Mouse (Mus musculus) midbrain, embryonic 13.5 days (tissue): ENCODE data around the gene Pgm2. TPM values are rescaled to one million over a fixed set of nuclear protein-coding genes. Genes with fewer than 3 reads are reported as not detected.

Experiments
- ATAC-seq: fragments of 200-750 bp; cut with Nextera tagmentation; 2 replicates; pipeline ENCODE4 v1.8.0; 2017; ENCODE audit warnings: mild to moderate bottlenecking, moderate TSS enrichment, moderate library complexity
- H3K27ac ChIP-seq: fragments of 300-500 bp; sonication (generic); 2 replicates; pipeline ENCODE4 v1.5.1; 2015; ENCODE audit warnings: inconsistent platforms, mild to moderate bottlenecking, moderate library complexity
- H3K27me3 ChIP-seq: fragments of 300-500 bp; sonication (generic); 2 replicates; pipeline ENCODE4 v1.6.1; 2015; ENCODE audit warnings: mild to moderate bottlenecking, inconsistent platforms
- H3K36me3 ChIP-seq: fragments of 300-500 bp; sonication (generic); 2 replicates; pipeline ENCODE4 v1.6.1; 2015; ENCODE audit warnings: mild to moderate bottlenecking, inconsistent platforms
- H3K4me1 ChIP-seq: fragments of 300-500 bp; sonication (generic); replicated peaks from 2 replicates; pipeline ENCODE4 v1.6.1; 2015; ENCODE audit warnings: inconsistent platforms
- H3K4me2 ChIP-seq: fragments of 300-500 bp; sonication (generic); replicated peaks from 2 replicates; pipeline ENCODE4 v1.6.1; 2015; ENCODE audit warnings: moderate library complexity, mild to moderate bottlenecking, inconsistent platforms
- H3K4me3 ChIP-seq: fragments of 300-500 bp; sonication (generic); replicated peaks from 2 replicates; pipeline ENCODE4 v1.5.1; 2015; ENCODE audit warnings: mild to moderate bottlenecking, inconsistent platforms
- H3K9ac ChIP-seq: fragments of 300-500 bp; sonication (generic); replicated peaks from 2 replicates; pipeline ENCODE4 v1.6.1; 2015; ENCODE audit warnings: mild to moderate bottlenecking, inconsistent platforms
- H3K9me3 ChIP-seq: fragments of 300-500 bp; sonication (generic); 2 replicates; pipeline ENCODE4 v1.6.1; 2016; ENCODE audit warnings: mild to moderate bottlenecking, inconsistent platforms
- WGBS: fragments of 180-500 bp; shearing (Covaris S2); methylation state at CpG from one replicate; pipeline ENCODE4 v1.1.7; 2015; 5-methylcytosine and 5-hydroxymethylcytosine counted together
- polyA plus RNA-seq: library from polyadenylated mRNA; unstranded; fragments of >200 nt; fragmentation: Nextera tagmentation; extraction: Ambion mirVana; gene quantifications from 2 replicates; pipeline ENCODE4 v1.2.1, GENCODE M21; 2015

The Pgm2 gene
- polyA plus RNA-seq, 1 experiment from 2014 or later: 22.2 TPM

DNA sequence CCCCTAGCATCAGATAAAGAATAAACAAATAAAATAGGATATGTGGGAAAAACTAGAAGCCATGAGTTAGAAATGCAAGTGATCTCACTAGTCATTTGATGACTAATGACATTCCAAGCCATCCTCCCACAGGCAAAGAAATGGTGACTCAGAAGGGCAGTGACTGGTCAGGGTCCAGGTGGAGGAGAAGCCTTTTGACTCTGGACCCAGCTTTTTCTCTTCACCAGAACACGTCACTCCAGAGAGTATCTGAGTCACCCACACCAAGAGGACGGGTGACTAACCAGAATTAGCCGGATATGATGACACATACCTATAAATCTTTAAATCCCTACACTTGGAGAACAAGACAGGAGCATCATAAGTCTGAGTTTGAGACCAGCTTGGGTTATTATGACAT lies 19.6 kb downstream of the Pgm2 start:
- WGBS: 94% methylated on average over 3 of the region's 3 CpGs
- peaks cover 76% of the 10 kb centered on the region for H3K36me3 ChIP-seq
- H3K4me2 ChIP-seq: no peak overlapping the region
- H3K9ac ChIP-seq: no peak overlapping the region
- no peaks in the 10 kb centered on the region for H3K4me1 ChIP-seq
- H3K4me3 ChIP-seq: no peak overlapping the region
- no peak overlapping the region for H3K27ac ChIP-seq
- H3K27me3 ChIP-seq: no peaks in the 10 kb centered on the region
- H3K9me3 ChIP-seq: 0 out of 2 replicates have a peak, but pooled peaks cover 12% of the 10 kb centered on the region
- ATAC-seq: no peak

DNA sequence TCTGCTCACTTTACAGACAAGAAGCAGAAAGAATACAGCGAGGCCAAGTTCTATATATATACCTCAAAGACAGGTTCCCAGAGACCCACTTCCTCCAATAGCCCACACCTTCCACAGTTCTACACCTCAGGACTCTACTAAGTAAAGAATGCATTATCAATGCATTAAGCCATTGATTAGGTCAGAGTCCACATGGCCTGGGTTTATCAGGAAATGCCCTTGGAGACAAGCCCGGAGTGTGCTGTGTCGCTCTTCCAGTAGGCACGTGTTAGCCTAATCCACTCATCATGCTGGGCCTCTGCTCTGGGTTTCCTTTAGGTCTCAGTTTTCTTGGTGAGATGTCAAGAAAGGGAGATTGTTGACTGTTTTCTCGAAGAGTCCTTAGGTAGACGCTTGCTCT lies 21.5 kb downstream of the Pgm2 start:
- Histone ChIP-seq H3K36me3 (peaks cover 68% of the 10 kb centered on the region), H3K27me3 (no peaks in the 10 kb centered on the region), H3K27ac (no peak overlapping the region), H3K4me3 (no peak overlapping the region), H3K9me3 (0 out of 2 replicates have a peak, but pooled peaks cover 12% of the 10 kb centered on the region), H3K9ac (no peak overlapping the region), H3K4me1 (no peaks in the 10 kb centered on the region), H3K4me2 (no peak overlapping the region)
- 93% methylated on average over 6 of the region's 6 CpGs for WGBS
- ATAC-seq: no peak

DNA sequence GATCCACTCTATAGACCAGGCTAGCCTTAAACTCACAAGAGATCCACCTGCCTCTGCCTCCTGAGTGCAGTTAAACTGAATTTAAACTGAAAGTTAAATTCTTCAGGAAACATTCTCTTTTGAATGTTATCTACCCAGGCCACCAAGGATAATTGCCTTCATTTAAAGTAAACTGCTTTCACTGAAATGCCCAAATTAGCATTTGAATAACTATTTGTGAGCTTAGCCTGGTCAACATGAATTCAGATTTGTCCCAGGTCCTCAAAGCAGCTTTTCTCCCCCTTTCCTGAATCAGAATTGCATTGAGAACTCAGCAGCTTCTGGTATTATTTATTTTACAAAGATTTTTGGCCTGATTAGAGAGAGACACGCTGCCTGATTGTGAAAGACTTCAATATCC lies 24.4 kb downstream of the Pgm2 start:
- no peak overlapping the region for H3K9ac ChIP-seq
- H3K9me3 ChIP-seq: 0 out of 2 replicates have a peak, but pooled peaks cover 12% of the 10 kb centered on the region
- H3K36me3 ChIP-seq: peaks cover 50% of the 10 kb centered on the region
- no peak overlapping the region for H3K4me2 ChIP-seq
- 38% methylated on average over 1 of the region's 1 CpGs for WGBS
- H3K27me3 ChIP-seq: no peaks in the 10 kb centered on the region
- no peak overlapping the region for H3K27ac ChIP-seq
- no peaks in the 10 kb centered on the region for H3K4me1 ChIP-seq
- H3K4me3 ChIP-seq: no peak overlapping the region
- ATAC-seq: no peak

DNA sequence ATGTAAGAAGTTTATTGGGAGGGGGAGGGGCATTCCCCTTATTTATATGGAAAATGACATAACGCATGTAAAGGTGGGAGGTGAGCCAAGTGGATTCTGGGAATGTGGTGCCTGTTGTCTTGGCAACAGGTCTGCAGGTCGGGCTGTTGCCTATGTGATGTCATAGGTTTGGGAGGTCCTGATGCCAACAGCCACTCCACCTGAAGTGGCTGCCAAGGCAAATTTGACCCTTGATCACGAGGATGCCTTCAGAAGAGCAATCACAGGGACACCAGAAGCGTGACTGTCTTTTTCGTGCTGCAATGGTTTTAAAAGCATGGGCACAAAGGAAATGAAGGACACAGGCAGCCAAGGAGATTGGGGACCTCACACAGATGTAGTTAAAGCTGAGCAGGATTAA lies 33.0 kb downstream of the Pgm2 start:
- no peak overlapping the region for H3K9ac ChIP-seq
- no peaks in the 10 kb centered on the region for H3K9me3 ChIP-seq
- no peaks in the 10 kb centered on the region for H3K27me3 ChIP-seq
- no peak overlapping the region for H3K27ac ChIP-seq
- peaks cover 15% of the 10 kb centered on the region for H3K36me3 ChIP-seq
- no peak overlapping the region for H3K4me2 ChIP-seq
- WGBS: 57% methylated on average over 5 of the region's 5 CpGs
- H3K4me1 ChIP-seq: no peaks in the 10 kb centered on the region
- no peak overlapping the region for H3K4me3 ChIP-seq
- no peak for ATAC-seq

DNA sequence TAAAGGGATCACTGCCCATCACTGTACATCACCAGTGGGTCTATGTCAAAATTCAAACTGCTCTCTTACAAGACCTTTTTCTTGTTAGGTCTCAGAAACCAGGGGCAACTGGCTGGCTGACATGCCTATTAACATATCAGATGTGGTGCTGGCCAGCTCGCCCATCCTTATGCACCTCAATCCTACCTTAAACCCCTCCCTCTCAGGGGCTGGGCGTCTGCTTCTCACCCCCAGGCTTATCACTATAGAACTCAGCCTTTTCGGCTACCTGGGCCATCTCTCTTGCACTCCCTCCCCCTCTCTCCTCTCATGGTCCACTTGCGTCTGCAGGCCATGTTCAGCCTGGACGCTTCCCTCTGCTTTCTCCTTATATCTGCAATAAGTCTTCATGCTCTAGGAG lies 38.8 kb downstream of the Pgm2 start:
- 65% methylated on average over 5 of the region's 5 CpGs for WGBS
- Histone ChIP-seq H3K4me2 (no peak overlapping the region), H3K9ac (no peak overlapping the region), H3K4me1 (no peaks in the 10 kb centered on the region), H3K4me3 (no peak overlapping the region), H3K27me3 (no peaks in the 10 kb centered on the region), H3K36me3 (peaks cover 14% of the 10 kb centered on the region), H3K9me3 (no peaks in the 10 kb centered on the region), H3K27ac (no peak overlapping the region)
- ATAC-seq: no peak

DNA sequence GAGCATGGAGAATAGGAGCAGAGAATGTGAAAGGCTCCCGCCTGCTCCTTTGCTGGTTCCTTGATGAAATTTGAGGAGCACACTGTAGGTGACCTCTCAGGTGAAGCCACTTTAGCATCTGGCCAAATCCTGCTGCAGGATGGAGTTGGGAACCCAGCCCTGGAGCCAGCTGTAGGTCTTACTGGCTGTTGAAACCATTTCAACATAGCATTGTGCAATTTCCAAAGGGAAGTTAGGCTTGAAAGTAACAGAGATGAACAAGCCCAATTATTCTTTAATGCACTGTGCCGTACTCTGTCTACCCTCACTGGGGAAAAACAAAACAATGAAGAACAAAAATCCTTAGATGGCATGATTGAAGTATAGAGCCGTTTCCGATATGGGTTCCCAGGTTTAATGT lies 41.2 kb downstream of the Pgm2 start:
- no peak for ATAC-seq
- no peak overlapping the region for H3K27ac ChIP-seq
- no peaks in the 10 kb centered on the region for H3K4me1 ChIP-seq
- no peak overlapping the region for H3K4me3 ChIP-seq
- no peak overlapping the region for H3K9ac ChIP-seq
- WGBS: 94% methylated on average over 4 of the region's 4 CpGs
- no peaks in the 10 kb centered on the region for H3K9me3 ChIP-seq
- H3K4me2 ChIP-seq: no peak overlapping the region
- 0 out of 2 replicates have a peak, but pooled peaks cover under 1% of the 10 kb centered on the region for H3K36me3 ChIP-seq
- H3K27me3 ChIP-seq: no peaks in the 10 kb centered on the region

DNA sequence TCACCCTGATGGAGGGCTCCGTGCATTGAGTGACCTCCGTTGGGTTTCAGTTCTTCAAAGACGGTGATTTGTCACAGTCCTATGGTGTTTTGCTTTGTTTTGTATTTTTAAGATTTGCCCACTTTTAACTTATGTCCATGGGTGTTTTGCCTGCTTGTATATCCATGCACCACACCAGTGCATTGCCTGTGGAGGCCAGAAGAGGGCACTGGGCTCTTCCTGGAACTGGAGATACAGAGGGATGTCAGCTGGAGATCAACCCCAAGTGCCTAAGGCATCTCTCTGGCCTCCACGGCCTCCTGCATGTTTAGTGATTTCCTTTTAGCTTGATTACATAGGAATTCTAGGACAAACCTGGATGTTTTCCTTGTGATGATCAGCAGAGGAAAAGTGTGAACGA lies 43.6 kb downstream of the Pgm2 start:
- no peak for ATAC-seq
- 80% methylated on average over 5 of the region's 5 CpGs for WGBS
- no peaks in the 10 kb centered on the region for H3K27me3 ChIP-seq
- H3K4me1 ChIP-seq: no peaks in the 10 kb centered on the region
- H3K9ac ChIP-seq: no peak overlapping the region
- H3K36me3 ChIP-seq: no peaks in the 10 kb centered on the region
- H3K27ac ChIP-seq: no peak overlapping the region
- no peak overlapping the region for H3K4me3 ChIP-seq
- no peak overlapping the region for H3K4me2 ChIP-seq
- no peaks in the 10 kb centered on the region for H3K9me3 ChIP-seq

DNA sequence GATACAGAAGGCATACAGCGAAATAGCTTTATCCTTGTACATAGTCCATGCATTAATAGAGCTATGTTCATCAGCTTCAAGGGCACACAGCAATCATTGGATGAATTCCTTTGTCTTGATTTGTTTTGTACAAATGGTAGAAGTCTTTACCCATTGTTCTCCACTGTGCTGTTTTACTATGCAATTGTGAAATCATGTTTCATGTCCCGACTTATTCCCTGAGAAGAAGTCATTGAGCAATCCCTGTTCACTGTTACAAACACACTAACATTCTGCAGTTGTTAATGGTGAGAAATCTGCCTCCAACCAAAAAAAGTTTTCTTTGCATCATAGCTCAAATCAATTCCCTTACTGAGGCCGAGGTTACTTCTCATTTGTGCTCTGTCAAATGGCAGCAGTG lies 47.5 kb downstream of the Pgm2 start:
- Histone ChIP-seq H3K4me3 (no peak overlapping the region), H3K4me2 (no peak overlapping the region), H3K9me3 (no peaks in the 10 kb centered on the region), H3K27me3 (no peaks in the 10 kb centered on the region), H3K9ac (no peak overlapping the region), H3K4me1 (no peaks in the 10 kb centered on the region), H3K36me3 (no peaks in the 10 kb centered on the region), H3K27ac (no peak overlapping the region)
- 83% methylated on average over 3 of the region's 3 CpGs for WGBS
- no peak for ATAC-seq

DNA sequence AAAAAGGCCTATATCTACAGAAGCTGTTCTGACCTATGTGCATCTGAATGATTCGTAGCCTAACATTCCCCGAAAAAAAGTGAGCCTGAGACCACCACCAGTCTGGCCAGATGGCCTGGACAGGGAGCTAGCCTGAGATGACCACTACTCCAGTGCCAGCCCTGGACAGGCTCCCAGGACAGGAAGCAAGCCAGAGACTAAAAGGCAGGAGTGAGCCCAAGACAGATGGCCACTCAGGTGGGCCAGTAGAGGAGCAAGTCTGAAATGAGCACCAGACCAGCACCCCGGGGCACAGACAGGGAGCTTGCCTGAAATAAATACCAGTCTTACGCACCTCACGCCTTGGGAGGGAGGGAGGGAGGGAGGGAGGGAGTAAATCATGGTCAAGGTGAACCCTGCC lies 51.6 kb downstream of the Pgm2 start:
- H3K36me3 ChIP-seq: no peaks in the 10 kb centered on the region
- H3K4me2 ChIP-seq: no peak overlapping the region
- H3K27me3 ChIP-seq: no peaks in the 10 kb centered on the region
- H3K9me3 ChIP-seq: no peaks in the 10 kb centered on the region
- H3K4me1 ChIP-seq: 0 out of 2 replicates have a peak, but pooled peaks cover 2% of the 10 kb centered on the region
- no peak overlapping the region for H3K9ac ChIP-seq
- 91% methylated on average over 5 of the region's 5 CpGs for WGBS
- no peak overlapping the region for H3K27ac ChIP-seq
- ATAC-seq: no peak
- no peak overlapping the region for H3K4me3 ChIP-seq

DNA sequence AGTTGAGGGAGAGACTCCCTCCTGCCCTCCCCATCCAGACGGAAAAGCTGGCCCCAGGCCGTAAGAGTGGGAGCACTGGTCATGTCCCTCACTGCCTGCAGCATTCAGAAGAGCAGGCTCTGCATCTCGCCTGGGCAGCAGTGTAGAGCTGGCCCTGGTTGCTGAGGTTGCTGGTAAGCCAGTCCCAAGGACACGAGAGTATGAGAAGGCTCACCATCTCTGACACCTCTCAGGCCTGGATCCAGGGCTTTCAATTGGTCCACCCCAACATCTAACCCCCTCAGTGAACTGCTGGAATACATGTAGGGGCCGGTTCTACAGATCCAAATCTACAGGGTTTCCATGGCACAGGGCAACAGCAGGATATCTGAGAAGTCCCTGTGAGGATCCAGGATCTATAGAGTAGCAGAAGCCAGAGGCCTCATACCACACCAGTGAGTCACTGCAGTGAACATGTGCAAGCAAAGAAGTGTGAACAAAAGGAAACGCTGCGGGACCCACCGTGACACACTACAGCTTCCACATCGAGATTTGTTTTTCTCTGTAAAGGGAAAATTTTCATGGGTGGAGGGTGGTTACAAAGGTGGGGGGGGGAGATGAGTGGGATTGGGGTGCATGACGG lies 53.7 kb downstream of the Pgm2 start:
- Histone ChIP-seq H3K27ac (no peak overlapping the region), H3K9me3 (no peaks in the 10 kb centered on the region), H3K4me2 (no peak overlapping the region), H3K27me3 (peaks cover 8% of the 10 kb centered on the region), H3K36me3 (no peaks in the 10 kb centered on the region), H3K4me3 (no peak overlapping the region), H3K9ac (no peak overlapping the region), H3K4me1 (0 out of 2 replicates have a peak, but pooled peaks cover 2% of the 10 kb centered on the region)
- ATAC-seq: no peak
- WGBS: 85% methylated on average over 10 of the region's 10 CpGs

DNA sequence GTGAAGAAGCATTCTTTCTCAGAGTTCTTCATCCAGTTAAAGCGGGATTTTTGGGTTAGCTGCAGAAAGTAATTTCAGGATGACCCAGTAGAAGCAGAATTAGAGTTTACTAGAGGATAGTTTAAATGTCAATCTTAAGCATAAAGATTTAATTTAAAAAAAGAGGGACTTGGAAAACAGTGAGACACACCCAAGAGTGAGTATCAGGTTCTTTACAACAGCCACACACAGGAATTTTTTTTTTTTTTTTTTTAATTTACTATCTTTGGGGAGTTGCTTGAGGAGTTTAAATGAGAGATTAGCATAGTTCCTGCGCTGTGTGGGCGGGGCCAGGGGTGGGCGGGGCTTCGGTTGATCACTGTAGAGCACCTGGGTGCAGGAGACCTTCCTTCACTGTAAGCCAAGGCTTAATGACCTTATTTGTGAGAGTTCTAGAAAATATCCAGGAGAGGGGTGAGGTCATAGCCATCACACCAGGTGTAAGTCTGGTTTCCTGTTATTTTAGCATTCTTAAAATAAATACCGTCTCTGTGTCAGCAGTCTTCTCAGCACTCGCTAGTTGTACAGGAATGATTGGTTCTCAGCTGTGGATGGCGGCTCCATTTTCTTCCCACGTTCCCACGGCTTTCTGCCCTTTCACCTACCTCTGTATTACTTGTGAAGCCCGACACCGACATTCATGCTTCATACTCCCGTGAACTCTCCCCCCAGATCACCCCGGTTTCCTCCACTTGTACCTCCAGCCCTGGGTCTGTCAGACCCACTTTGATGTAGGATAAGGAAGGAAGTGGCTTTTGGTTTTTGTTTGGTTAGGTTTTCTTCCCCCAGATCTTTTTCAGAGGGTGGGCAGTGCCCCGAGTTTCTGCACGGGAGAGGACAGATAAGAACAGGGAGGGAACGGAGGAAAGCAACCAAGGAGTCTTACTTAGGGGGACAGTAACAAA lies 56.7 kb downstream of the Pgm2 start:
- H3K27ac ChIP-seq: no peak overlapping the region
- H3K9ac ChIP-seq: no peak overlapping the region
- no peaks in the 10 kb centered on the region for H3K9me3 ChIP-seq
- H3K4me2 ChIP-seq: no peak overlapping the region
- H3K4me3 ChIP-seq: no peak overlapping the region
- ATAC-seq: no peak
- H3K36me3 ChIP-seq: no peaks in the 10 kb centered on the region
- WGBS: 38% methylated on average over 17 of the region's 17 CpGs
- 0 out of 2 replicates have a peak, but pooled peaks cover 2% of the 10 kb centered on the region for H3K4me1 ChIP-seq
- peaks cover 8% of the 10 kb centered on the region for H3K27me3 ChIP-seq

DNA sequence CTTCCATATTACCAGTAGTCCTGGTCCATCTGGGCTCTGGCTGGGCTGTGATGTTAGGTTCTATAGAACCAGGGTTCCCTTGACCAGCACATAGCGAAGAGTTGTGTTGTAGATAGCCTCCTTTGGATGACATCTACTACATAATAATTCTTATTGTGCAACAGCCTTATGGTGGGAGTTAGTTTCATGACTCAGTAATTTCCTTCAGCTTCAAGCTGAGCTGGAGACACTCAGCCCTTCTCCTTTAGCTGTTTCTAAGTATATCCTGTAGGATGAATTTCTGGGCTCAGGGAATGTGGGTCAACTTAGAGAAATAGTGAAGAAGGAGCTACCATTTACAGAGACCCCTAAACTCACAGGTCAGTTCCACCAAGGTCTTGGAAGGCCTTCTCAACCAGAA lies 60.6 kb downstream of the Pgm2 start:
- 91% methylated on average over 1 of the region's 1 CpGs for WGBS
- Histone ChIP-seq H3K9ac (no peak overlapping the region), H3K27ac (no peak overlapping the region), H3K4me1 (0 out of 2 replicates have a peak, but pooled peaks cover 2% of the 10 kb centered on the region), H3K9me3 (no peaks in the 10 kb centered on the region), H3K27me3 (peaks cover 28% of the 10 kb centered on the region), H3K4me2 (no peak overlapping the region), H3K36me3 (no peaks in the 10 kb centered on the region), H3K4me3 (no peak overlapping the region)
- ATAC-seq: no peak
